Mouse (Mus musculus): Measurements from ENCODE around the gene Dtnb. TPM values are rescaled to one million over a fixed set of nuclear protein-coding genes. Genes with fewer than 3 reads are reported as not detected.

The Dtnb gene
- polyA plus RNA-seq, 1 experiment: 60.7 TPM

DNA sequence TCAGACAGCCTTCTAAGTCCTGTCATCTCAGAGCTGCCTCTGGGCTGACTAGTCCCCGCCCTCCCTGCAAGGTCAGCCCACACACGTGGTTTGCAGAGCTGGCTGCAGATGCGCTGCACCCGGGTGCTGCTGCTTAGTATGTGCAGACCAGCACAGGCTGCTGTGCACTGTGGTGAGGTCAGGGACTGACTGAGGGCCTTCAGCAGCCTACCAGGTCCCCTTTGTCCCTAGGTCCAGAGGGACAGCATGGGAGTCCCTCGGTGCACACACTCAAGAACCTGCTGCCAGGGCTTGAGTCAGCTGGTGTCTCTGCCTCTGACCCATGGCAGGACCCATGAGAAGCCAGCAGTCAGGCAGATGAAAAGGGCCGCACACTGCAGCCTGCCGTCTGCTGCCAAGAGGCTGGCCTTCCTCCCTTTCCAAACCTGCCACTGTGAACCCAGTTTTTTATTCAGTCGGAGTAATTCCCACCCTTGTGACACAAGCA is 208.3 kb downstream of the Dtnb start:
- H3K36me3 ChIP-seq (ENCODE audit: control insufficient read depth, insufficient read depth, low read length): no peaks in the 10 kb centered on the region
- no peak for TF ChIP-seq POLR2A (IDR thresholded peaks at IDR 0.05; ENCODE audit: control insufficient read depth, extremely low read depth, insufficient read depth, low read length, poor library complexity)
- TF ChIP-seq CTCF (IDR thresholded peaks at IDR 0.05; ENCODE audit: borderline replicate concordance, control insufficient read depth, extremely low read depth, insufficient read depth, low read length, poor library complexity): no peak
- peak; percentile 64 for DNase-seq
- H3K27ac ChIP-seq (ENCODE audit: control insufficient read depth, insufficient read depth, low read length): no peak overlapping the region
- 19% methylated on average over 8 of the region's 8 CpGs for WGBS
- H3K4me1 ChIP-seq (replicated peaks; ENCODE audit: control insufficient read depth, insufficient read depth, low read length): peaks cover 32% of the 10 kb centered on the region
- H3K27me3 ChIP-seq (ENCODE audit: control insufficient read depth, insufficient read depth, low read length): no peaks in the 10 kb centered on the region
- H3K4me3 ChIP-seq (ENCODE audit: control insufficient read depth, insufficient read depth, low read length): no peak overlapping the region

DNA sequence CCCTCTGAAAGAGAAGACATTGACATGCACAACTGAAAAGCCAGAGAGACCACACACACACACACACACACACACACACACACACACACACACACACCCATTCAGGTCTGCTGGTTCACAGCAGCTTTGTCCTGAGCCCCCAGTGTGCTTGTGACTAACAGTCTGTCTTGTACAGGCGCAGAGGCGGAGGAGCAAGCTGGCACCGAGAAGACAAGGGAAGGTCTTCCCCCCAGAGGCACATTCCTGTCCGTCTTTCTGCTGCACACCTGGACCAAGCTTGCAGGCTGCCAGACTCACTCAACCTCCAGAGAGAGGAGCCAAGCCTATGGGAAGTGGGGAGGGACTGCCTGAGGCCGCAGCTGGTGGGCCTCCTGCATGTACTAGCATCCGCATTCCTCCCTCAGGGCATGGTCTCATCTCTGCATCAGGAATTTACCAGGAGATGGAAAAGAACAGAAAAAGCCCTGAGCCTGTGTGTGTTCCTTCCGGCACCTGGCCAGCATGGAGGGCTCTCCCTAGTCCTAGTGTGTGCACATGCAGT is 208.8 kb downstream of the Dtnb start:
- 43% methylated on average over 7 of the region's 7 CpGs for WGBS
- Histone ChIP-seq H3K4me3 (ENCODE audit: control insufficient read depth, insufficient read depth, low read length) (no peak overlapping the region), H3K4me1 (replicated peaks; ENCODE audit: control insufficient read depth, insufficient read depth, low read length) (peaks cover 28% of the 10 kb centered on the region), H3K27me3 (ENCODE audit: control insufficient read depth, insufficient read depth, low read length) (no peaks in the 10 kb centered on the region), H3K27ac (ENCODE audit: control insufficient read depth, insufficient read depth, low read length) (peak overlapping the region; percentile 42; the same call in 1 of the 2 replicates), H3K36me3 (ENCODE audit: control insufficient read depth, insufficient read depth, low read length) (no peaks in the 10 kb centered on the region)
- TF ChIP-seq POLR2A (IDR thresholded peaks at IDR 0.05; ENCODE audit: control insufficient read depth, extremely low read depth, insufficient read depth, low read length, poor library complexity) (no peak), CTCF (IDR thresholded peaks at IDR 0.05; ENCODE audit: borderline replicate concordance, control insufficient read depth, extremely low read depth, insufficient read depth, low read length, poor library complexity) (no peak)
- peak; percentile 16 for DNase-seq

GRCm38 (mm10) chr12:3781482-3781881 is 209.3 kb downstream of the Dtnb start:
- DNase-seq: peak; percentile 92
- Histone ChIP-seq H3K4me3 (ENCODE audit: control insufficient read depth, insufficient read depth, low read length) (no peak overlapping the region), H3K4me1 (replicated peaks; ENCODE audit: control insufficient read depth, insufficient read depth, low read length) (peaks cover 24% of the 10 kb centered on the region), H3K27ac (ENCODE audit: control insufficient read depth, insufficient read depth, low read length) (peak overlapping the region; percentile 42; the same call in 1 of the 2 replicates), H3K27me3 (ENCODE audit: control insufficient read depth, insufficient read depth, low read length) (no peaks in the 10 kb centered on the region), H3K36me3 (ENCODE audit: control insufficient read depth, insufficient read depth, low read length) (no peaks in the 10 kb centered on the region)
- peak; percentile 97 for TF ChIP-seq CTCF (IDR thresholded peaks at IDR 0.05; ENCODE audit: borderline replicate concordance, control insufficient read depth, extremely low read depth, insufficient read depth, low read length, poor library complexity)
- TF ChIP-seq POLR2A (IDR thresholded peaks at IDR 0.05; ENCODE audit: control insufficient read depth, extremely low read depth, insufficient read depth, low read length, poor library complexity): 0 out of 2 replicates have a peak, but pooled peaks have one; percentile 36
- WGBS: 6% methylated on average over 8 of the region's 8 CpGs

DNA sequence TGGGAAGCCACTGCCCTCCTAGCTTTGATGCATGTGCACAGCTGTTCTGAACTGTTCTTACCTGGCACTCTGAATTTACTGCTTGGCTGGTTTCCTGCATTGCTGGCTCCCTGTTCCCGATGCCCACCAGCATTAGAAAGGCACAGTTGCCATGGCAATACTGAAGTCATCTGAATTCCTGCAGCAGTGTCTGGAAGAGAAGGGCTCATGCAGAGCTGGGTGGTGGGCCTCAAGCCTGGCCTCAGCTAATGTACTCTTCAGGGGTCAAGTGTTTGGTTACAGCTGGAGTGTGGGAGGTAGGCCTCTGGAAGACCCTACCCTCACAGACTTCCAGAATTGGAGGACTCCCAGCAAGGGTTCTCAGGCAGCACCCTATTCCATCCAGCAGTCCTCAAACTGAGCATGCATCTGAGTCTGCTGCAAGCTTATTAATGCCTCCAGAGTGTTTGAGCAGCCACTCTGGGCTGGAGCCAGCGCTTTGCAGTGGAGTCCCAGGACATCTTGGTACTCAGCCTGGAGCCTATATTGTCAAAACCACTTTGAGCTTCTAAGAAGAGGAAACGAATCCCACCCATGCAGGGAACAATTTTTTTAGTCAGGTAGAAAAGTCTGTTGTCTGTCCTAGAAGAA is 211.1 kb downstream of the Dtnb start:
- WGBS: 82% methylated on average over 3 of the region's 3 CpGs
- no peak for TF ChIP-seq CTCF (IDR thresholded peaks at IDR 0.05; ENCODE audit: borderline replicate concordance, control insufficient read depth, extremely low read depth, insufficient read depth, low read length, poor library complexity)
- no peak for TF ChIP-seq POLR2A (IDR thresholded peaks at IDR 0.05; ENCODE audit: control insufficient read depth, extremely low read depth, insufficient read depth, low read length, poor library complexity)
- no peak for DNase-seq
- no peak overlapping the region for H3K27ac ChIP-seq (ENCODE audit: control insufficient read depth, insufficient read depth, low read length)
- peaks cover 20% of the 10 kb centered on the region for H3K4me1 ChIP-seq (replicated peaks; ENCODE audit: control insufficient read depth, insufficient read depth, low read length)
- H3K27me3 ChIP-seq (ENCODE audit: control insufficient read depth, insufficient read depth, low read length): no peaks in the 10 kb centered on the region
- H3K4me3 ChIP-seq (ENCODE audit: control insufficient read depth, insufficient read depth, low read length): no peak overlapping the region
- H3K36me3 ChIP-seq (ENCODE audit: control insufficient read depth, insufficient read depth, low read length): no peaks in the 10 kb centered on the region

- Histone ChIP-seq H3K27me3 (ENCODE audit: control insufficient read depth, insufficient read depth, low read length) (no peaks in the 10 kb centered on the region), H3K4me1 (replicated peaks; ENCODE audit: control insufficient read depth, insufficient read depth, low read length) (peaks cover 19% of the 10 kb centered on the region), H3K27ac (ENCODE audit: control insufficient read depth, insufficient read depth, low read length) (no peak overlapping the region), H3K4me3 (ENCODE audit: control insufficient read depth, insufficient read depth, low read length) (no peak overlapping the region), H3K36me3 (ENCODE audit: control insufficient read depth, insufficient read depth, low read length) (no peaks in the 10 kb centered on the region)
- TF ChIP-seq POLR2A (IDR thresholded peaks at IDR 0.05; ENCODE audit: control insufficient read depth, extremely low read depth, insufficient read depth, low read length, poor library complexity) (no peak), CTCF (IDR thresholded peaks at IDR 0.05; ENCODE audit: borderline replicate concordance, control insufficient read depth, extremely low read depth, insufficient read depth, low read length, poor library complexity) (no peak)
- WGBS: 98% methylated on average over 2 of the region's 2 CpGs
- DNase-seq: no peak
Observed at GRCm38 (mm10) chr12:3784258-3784657, 212.1 kb downstream of the Dtnb start.

DNA sequence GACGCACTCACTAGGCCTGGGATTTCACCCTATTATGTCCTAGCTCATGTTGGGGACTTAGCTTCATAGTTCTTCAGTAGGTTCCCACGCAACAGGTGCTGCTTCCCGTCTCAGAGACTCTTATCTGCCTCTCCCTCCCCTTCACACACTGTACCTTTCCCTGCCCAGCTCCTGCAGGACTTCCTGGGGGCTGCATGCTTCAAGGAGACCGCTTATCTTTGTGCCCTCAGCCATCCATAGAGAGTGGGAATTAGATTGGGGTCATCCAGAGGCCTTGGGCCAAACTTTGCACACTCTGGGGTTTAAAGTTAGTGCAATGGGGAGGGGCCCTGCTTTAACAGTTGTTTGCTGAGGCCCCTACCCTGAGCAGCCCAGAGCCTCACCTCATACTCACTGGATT is 212.5 kb downstream of the Dtnb start:
- 89% methylated on average over 4 of the region's 4 CpGs for WGBS
- DNase-seq: no peak
- Histone ChIP-seq H3K27ac (ENCODE audit: control insufficient read depth, insufficient read depth, low read length) (no peak overlapping the region), H3K4me1 (replicated peaks; ENCODE audit: control insufficient read depth, insufficient read depth, low read length) (peaks cover 18% of the 10 kb centered on the region), H3K4me3 (ENCODE audit: control insufficient read depth, insufficient read depth, low read length) (no peak overlapping the region), H3K27me3 (ENCODE audit: control insufficient read depth, insufficient read depth, low read length) (no peaks in the 10 kb centered on the region), H3K36me3 (ENCODE audit: control insufficient read depth, insufficient read depth, low read length) (no peaks in the 10 kb centered on the region)
- TF ChIP-seq CTCF (IDR thresholded peaks at IDR 0.05; ENCODE audit: borderline replicate concordance, control insufficient read depth, extremely low read depth, insufficient read depth, low read length, poor library complexity): no peak
- TF ChIP-seq POLR2A (IDR thresholded peaks at IDR 0.05; ENCODE audit: control insufficient read depth, extremely low read depth, insufficient read depth, low read length, poor library complexity): no peak
